Mouse (Mus musculus) adrenal gland, adult (tissue): ENCODE results near the gene Hist2h2bb.
"Not testable (repeated sequence)": the region's sequence is repeated elsewhere in the genome, so short reads cannot be mapped to it uniquely, and the experiment has no call there.

Experiments
- DNase-seq, 2 experiments: peaks; one replicate each; pipeline ENCODE4 v3.0.0; 2022 to 2023; ENCODE audit warnings: low spot score in 1 of 2; ENCODE audit not compliant: inconsistent age in 2 of 2

Hist2h2bb gene

DNA sequence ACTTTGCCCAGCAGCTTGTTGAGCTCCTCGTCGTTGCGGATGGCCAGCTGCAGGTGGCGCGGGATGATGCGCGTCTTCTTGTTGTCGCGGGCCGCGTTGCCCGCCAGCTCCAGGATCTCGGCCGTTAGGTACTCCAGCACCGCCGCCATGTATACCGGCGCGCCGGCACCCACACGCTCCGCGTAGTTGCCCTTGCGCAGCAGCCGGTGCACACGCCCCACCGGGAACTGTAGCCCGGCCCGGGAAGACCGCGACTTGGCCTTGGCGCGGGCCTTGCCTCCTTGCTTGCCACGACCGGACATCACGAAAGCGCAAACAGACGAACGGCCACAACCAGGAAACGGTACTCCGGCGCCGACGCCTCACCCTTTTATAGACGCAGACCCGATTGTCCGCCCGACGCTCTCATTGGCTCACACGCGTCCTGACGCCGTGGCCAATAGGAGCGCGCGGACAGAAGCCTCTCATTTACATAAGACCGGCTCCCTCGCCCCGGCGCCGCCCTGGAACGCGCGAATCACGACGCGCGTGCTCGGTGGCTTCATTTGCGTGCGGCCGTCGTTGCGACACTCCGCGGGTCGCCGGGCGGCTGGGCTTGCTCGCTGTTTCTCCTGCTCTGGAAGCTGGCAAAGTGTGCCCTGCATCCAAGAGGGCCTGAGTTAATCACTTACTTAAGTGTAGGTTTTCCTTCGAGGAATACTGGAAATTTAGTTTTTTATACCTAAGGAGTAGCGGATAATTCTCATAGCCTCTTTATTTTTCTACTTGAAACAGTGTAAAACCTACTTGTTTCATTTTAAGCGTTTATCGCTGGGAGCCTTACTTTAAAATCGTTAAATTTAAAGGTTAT, 29.4 kb upstream of the Hist2h2bb start, which contains the start of gene Hist2h2aa2:
Gene Hist2h2aa2, minus strand, starts transcription at position 328 of the 850 bp plus-strand sequence.
- peak; percentile 98 to 100 for DNase-seq

- no peak for DNase-seq
Measured at GRCm38 (mm10) chr3:96240799-96241197, 28.8 kb upstream of the Hist2h2bb start.

- peak in 1 of 2 experiments; percentile 72 for DNase-seq
Measured at GRCm38 (mm10) chr3:96243921-96244572, 25.5 kb upstream of the Hist2h2bb start.

GRCm38 (mm10) chr3:96245003-96245886, 24.3 kb upstream of the Hist2h2bb start, which contains the start of gene Hist2h2aa1:
TSS of gene Hist2h2aa1 (plus strand) at chr3:96245497.
- peak; percentile 92 to 97 for DNase-seq

DNA sequence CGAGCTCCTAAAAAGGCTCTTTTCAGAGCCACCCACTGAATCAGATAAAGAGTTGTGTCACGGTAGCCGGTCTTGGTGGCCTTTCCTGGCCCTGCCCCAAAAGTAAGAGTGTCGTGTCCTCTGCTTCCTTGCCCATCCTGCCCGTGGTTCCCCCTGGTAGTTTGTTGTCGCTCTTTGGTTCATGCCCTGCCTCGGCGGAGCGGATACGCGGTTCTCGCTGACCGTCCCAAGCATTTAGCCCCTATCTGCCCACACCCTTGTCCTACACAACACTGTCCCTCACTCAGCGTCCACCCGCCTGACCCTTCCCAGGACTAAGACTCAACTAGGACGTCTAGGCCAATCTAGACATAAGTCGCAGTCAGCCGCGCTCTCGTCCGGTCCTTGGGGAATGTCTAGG, 23.5 kb upstream of the Hist2h2bb start:
- DNase-seq: peak in 1 of 2 experiments; percentile 39

DNA sequence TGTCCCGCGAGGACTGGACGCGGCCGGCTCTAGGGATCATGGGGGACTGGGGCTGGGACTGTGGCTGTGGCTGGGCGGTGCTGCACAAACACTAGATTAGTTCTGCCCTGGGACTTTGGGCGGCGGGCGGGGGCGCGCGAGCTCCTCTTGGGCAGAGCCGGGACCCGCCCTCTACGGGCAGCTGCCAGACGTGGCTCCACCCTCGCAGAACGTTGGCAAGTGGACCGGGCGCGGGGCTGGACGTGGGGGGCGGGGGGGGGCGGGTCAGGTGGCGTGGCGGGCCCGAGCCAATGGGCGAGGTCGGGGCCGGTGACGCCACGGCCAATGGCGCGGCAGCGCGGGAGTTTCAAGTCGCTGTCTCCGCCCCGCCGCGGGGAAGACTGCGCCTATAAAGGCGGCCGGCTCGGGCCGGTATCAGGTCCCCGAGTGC, 23.1 kb upstream of the Hist2h2bb start, which contains the start of gene Hist2h3c1:
Gene Hist2h3c1, plus strand, starts transcription at position 259 of the 430 bp plus-strand sequence.
- DNase-seq: not testable (repeated sequence)

DNA sequence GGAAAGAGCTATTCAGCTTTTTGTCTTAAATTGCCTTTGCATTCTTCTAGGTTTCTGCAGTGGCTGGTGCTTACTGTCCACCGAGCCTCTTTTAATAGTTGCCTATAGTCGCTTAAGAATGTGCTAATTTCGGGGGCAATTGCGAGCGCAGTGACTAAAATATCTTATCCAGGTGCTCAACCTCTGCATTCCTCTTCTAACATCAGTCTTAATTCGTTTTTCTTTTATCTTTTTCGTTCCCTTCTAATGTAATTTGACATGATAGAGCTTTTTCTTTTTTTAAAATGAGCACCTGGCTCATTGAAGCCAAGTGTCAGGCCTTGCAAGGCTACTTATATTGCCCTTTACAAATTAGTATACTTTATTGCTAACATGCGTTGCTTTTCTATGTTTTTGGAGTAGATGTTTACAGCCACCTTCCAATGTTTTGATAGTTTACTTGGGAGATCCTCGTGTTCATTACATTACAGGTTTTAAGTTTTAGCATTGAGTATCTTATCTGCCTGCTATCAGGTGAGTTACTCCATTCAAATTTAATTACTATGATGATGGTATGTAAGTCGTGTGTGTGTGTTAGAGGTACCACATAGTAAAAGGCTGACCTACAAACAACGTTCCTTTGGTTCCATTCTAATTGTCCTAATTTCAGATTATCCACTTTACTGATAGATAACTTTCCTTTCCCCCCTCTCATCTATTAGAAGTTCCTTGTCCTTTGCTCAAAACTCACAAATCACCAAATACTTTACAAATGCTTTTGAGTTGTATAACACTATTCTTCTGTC, 22.0 kb upstream of the Hist2h2bb start:
- DNase-seq: peak in 1 of 2 experiments; percentile 45

DNA sequence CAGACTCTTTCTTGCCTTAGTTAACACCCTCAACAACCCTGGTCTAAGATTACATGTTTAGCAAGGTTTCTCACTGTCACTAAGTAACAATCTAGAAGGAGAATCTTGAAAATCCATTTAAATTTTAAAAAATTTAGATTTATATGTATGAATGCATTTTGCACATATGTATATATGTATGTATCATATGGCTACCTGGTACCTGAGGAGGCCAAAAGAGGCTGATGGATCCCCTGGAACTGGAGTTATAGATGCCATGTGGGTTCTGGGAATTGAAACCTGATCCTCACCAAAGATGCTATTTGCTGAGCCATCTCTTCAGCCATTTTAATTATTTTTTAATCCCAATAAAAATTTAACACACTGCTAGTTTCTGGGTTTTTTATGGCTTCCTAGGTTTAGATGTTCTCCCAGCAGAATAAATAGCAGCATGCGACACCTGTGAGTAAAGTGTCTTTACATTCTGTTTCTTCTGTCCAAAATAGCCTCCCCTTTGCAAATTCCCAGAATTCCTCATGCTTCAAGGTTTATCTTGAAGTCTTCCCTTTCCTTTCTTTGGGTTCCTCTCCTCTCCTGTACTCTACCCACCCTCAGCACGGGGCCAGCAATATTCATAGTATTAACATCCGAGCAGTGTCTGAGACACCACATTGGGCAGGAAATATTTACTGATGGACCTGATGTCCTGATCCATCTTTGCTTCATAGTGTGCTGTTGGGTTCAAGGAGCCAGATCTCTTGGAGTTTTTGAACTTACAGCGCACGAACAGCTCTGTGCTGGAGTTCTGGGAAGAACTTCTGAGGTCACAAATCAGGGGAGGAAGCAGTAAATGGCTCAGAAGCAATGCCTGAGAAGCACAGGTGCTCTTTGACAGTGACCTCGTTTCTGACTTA, 21.2 kb upstream of the Hist2h2bb start:
- no peak for DNase-seq

GRCm38 (mm10) chr3:96249034-96249345, 20.6 kb upstream of the Hist2h2bb start:
- DNase-seq: no peak

GRCm38 (mm10) chr3:96250890-96251289, 18.7 kb upstream of the Hist2h2bb start:
- no peak for DNase-seq

DNA sequence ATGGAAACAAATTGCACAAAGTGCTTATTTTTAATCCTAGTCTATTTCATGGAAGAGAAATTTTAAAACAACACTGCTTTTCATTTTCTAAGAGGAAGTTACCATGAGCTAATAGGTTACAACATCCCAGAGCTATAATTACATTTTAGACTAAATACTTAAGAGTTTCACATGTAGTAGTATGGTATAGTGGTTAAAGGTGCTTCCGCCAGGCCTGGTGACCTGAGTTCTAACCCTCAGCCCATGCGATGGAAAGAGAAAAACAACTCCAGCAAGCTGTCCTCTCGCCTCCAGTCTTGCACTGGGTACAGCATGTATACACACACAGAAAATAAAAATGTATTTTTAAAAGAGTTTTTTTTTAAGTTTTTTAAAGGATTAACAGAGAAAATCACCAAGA, 17.8 kb upstream of the Hist2h2bb start:
- no peak for DNase-seq

- no peak for DNase-seq
Measured at GRCm38 (mm10) chr3:96254683-96255355, 14.7 kb upstream of the Hist2h2bb start.

- no peak for DNase-seq
Measured at GRCm38 (mm10) chr3:96255926-96256593, 13.5 kb upstream of the Hist2h2bb start.

GRCm38 (mm10) chr3:96257190-96257589, 12.4 kb upstream of the Hist2h2bb start:
- DNase-seq: no peak

- DNase-seq: no peak
Measured at GRCm38 (mm10) chr3:96260220-96260619, 9.3 kb upstream of the Hist2h2bb start.

- DNase-seq: peak in 1 of 2 experiments; percentile 52
Measured at GRCm38 (mm10) chr3:96261623-96262022, 7.9 kb upstream of the Hist2h2bb start.

- DNase-seq: peak; percentile 91 to 96
Measured at GRCm38 (mm10) chr3:96262216-96262875, 7.2 kb upstream of the Hist2h2bb start.
